Mouse (Mus musculus) MEL (cell line): Measurements from ENCODE around the gene Klhl36. TPM values are rescaled to one million over a fixed set of nuclear protein-coding genes. Genes with fewer than 3 reads are reported as not detected.

ENCODE experiments used
- DNase-seq: peaks from one replicate; pipeline ENCODE4 v3.0.0; 2011; ENCODE audit warnings: low read depth, low spot score
- H3K27ac ChIP-seq: 2 replicates; pipeline ENCODE4 v1.5.1; 2012; ENCODE audit warnings: low read depth, mild to moderate bottlenecking, control low read depth, low read length, moderate library complexity; ENCODE audit not compliant: control insufficient read depth
- H3K27me3 ChIP-seq, 2 experiments: fragments of 150-350 bp in 1 of 2; sonication (generic) in 1 of 2; 2 replicates each; pipeline ENCODE4 v1.6.1; 2012; ENCODE audit warnings: low read length in 2 of 2, mild to moderate bottlenecking in 2 of 2, improper control_type of control experiment in 1 of 2, moderate library complexity in 1 of 2; ENCODE audit not compliant: insufficient read depth in 2 of 2, control insufficient read depth in 1 of 2
- H3K36me3 ChIP-seq, 2 experiments: 2 replicates each; pipeline ENCODE4 v1.6.1; 2012 to 2014; ENCODE audit warnings: low read length in 2 of 2, improper control_type of control experiment in 1 of 2, inconsistent platforms in 1 of 2, mild to moderate bottlenecking in 1 of 2; ENCODE audit not compliant: insufficient read depth in 2 of 2, control insufficient read depth in 1 of 2
- H3K4me1 ChIP-seq, 2 experiments: fragments of 150-350 bp in 1 of 2; sonication (generic) in 1 of 2; 2 replicates each; pipeline ENCODE4 v1.6.1; 2012; ENCODE audit warnings: low read length in 2 of 2, improper control_type of control experiment in 1 of 2, mild to moderate bottlenecking in 1 of 2; ENCODE audit not compliant: insufficient read depth in 2 of 2, control insufficient read depth in 1 of 2
- H3K4me3 ChIP-seq, 2 experiments: fragments of 150-350 bp in 1 of 2; sonication (generic) in 1 of 2; 2 replicates each; pipeline ENCODE4 v1.5.1; 2012; ENCODE audit warnings: low read depth in 2 of 2, low read length in 2 of 2, mild to moderate bottlenecking in 2 of 2, moderate library complexity in 2 of 2, control low read depth in 1 of 2, improper control_type of control experiment in 1 of 2; ENCODE audit not compliant: control insufficient read depth in 1 of 2, insufficient read depth in 1 of 2
- H3K79me2 ChIP-seq: 2 replicates; pipeline ENCODE4 v1.6.1; 2012; ENCODE audit warnings: mild to moderate bottlenecking, low read length, moderate library complexity; ENCODE audit not compliant: control insufficient read depth, poor library complexity, insufficient read depth
- H3K9ac ChIP-seq: 2 replicates; pipeline ENCODE4 v1.6.1; 2012; ENCODE audit warnings: low read depth, mild to moderate bottlenecking, control low read depth, low read length, moderate library complexity; ENCODE audit not compliant: control insufficient read depth, poor library complexity, severe bottlenecking
- H3K9me3 ChIP-seq: fragments of 150-350 bp; sonication (generic); replicated peaks from 2 replicates; pipeline ENCODE4 v1.6.1; 2012; ENCODE audit warnings: mild to moderate bottlenecking, low read length, improper control_type of control experiment, moderate library complexity; ENCODE audit not compliant: insufficient read depth
- BHLHE40 ChIP-seq: IDR thresholded peaks from 2 replicates; pipeline ENCODE4 v1.6.1; 2012; ENCODE audit warnings: low read depth, mild to moderate bottlenecking, inconsistent platforms, low read length, improper control_type of control experiment, borderline replicate concordance
- CHD1 ChIP-seq: IDR thresholded peaks from 2 replicates; pipeline ENCODE4 v1.6.1; 2012; ENCODE audit warnings: low read depth, mild to moderate bottlenecking, inconsistent platforms, low read length, improper control_type of control experiment
- CHD2 ChIP-seq: IDR thresholded peaks from 2 replicates; pipeline ENCODE4 v1.6.1; 2011; ENCODE audit warnings: low read length, improper control_type of control experiment
- EP300 ChIP-seq, 2 experiments: IDR thresholded peaks; 2 replicates each; pipeline ENCODE4 v1.6.1; 2011; ENCODE audit warnings: improper control_type of control experiment in 2 of 2, low read length in 2 of 2, low read depth in 1 of 2, mild to moderate bottlenecking in 1 of 2
- ETS1 ChIP-seq: IDR thresholded peaks from 2 replicates; pipeline ENCODE4 v1.6.1; 2012; ENCODE audit warnings: low read depth, mild to moderate bottlenecking, inconsistent platforms, low read length, improper control_type of control experiment, moderate library complexity
- GABPA ChIP-seq: IDR thresholded peaks from 2 replicates; pipeline ENCODE4 v1.6.1; 2012; ENCODE audit warnings: low read depth, mild to moderate bottlenecking, inconsistent platforms, low read length, improper control_type of control experiment, moderate library complexity
- GATA1 ChIP-seq: IDR thresholded peaks from 2 replicates; pipeline ENCODE4 v1.6.1; 2011; ENCODE audit warnings: low read depth, low read length, improper control_type of control experiment
- JUND ChIP-seq: IDR thresholded peaks from 2 replicates; pipeline ENCODE4 v1.6.1; 2011; ENCODE audit warnings: low read depth, mild to moderate bottlenecking, improper control_type of control experiment, low read length
- KAT2A ChIP-seq: conservative IDR thresholded peaks from 2 replicates; pipeline ENCODE4 v1.6.1; 2012; ENCODE audit warnings: low read depth, low read length, improper control_type of control experiment, inconsistent platforms
- MAZ ChIP-seq: IDR thresholded peaks from 2 replicates; pipeline ENCODE4 v1.6.1; 2012; ENCODE audit warnings: low read depth, mild to moderate bottlenecking, inconsistent platforms, low read length, improper control_type of control experiment
- MXI1 ChIP-seq: IDR thresholded peaks from 2 replicates; pipeline ENCODE4 v1.6.1; 2011; ENCODE audit warnings: mild to moderate bottlenecking, low read depth, low read length, improper control_type of control experiment
- MYB ChIP-seq: IDR thresholded peaks from 2 replicates; pipeline ENCODE4 v1.6.1; 2011; ENCODE audit warnings: mild to moderate bottlenecking, low read depth, low read length, improper control_type of control experiment
- MYC ChIP-seq: IDR thresholded peaks from 2 replicates; pipeline ENCODE4 v1.6.1; 2011; ENCODE audit warnings: low read depth, mild to moderate bottlenecking, low read length, improper control_type of control experiment, moderate library complexity
- NELFE ChIP-seq: IDR thresholded peaks from 2 replicates; pipeline ENCODE4 v1.6.1; 2011; ENCODE audit warnings: low read depth, low read length, improper control_type of control experiment
- POLR2AphosphoS2 ChIP-seq: IDR thresholded peaks from 2 replicates; pipeline ENCODE4 v1.6.1; 2011; ENCODE audit warnings: low read length, improper control_type of control experiment
- RAD21 ChIP-seq: IDR thresholded peaks from 2 replicates; pipeline ENCODE4 v1.6.1; 2011; ENCODE audit warnings: mild to moderate bottlenecking, low read depth, low read length, improper control_type of control experiment
- RCOR1 ChIP-seq: IDR thresholded peaks from 2 replicates; pipeline ENCODE4 v1.6.1; 2012; ENCODE audit warnings: low read depth, mild to moderate bottlenecking, inconsistent platforms, low read length, improper control_type of control experiment
- SIN3A ChIP-seq: IDR thresholded peaks from 2 replicates; pipeline ENCODE4 v1.6.1; 2012; ENCODE audit warnings: low read length, improper control_type of control experiment, inconsistent platforms
- SMC3 ChIP-seq: IDR thresholded peaks from 2 replicates; pipeline ENCODE4 v1.6.1; 2011; ENCODE audit warnings: low read depth, low read length, improper control_type of control experiment
- TAL1 ChIP-seq: IDR thresholded peaks from 2 replicates; pipeline ENCODE4 v1.6.1; 2012; ENCODE audit warnings: mild to moderate bottlenecking, inconsistent platforms, low read length, moderate library complexity, mixed read lengths
- TCF12 ChIP-seq: IDR thresholded peaks from 2 replicates; pipeline ENCODE4 v1.6.1; 2014; ENCODE audit warnings: low read depth, mild to moderate bottlenecking, inconsistent platforms, low read length, improper control_type of control experiment, moderate library complexity
- UBTF ChIP-seq: IDR thresholded peaks from 2 replicates; pipeline ENCODE4 v1.6.1; 2012; ENCODE audit warnings: low read depth, mild to moderate bottlenecking, inconsistent platforms, low read length, improper control_type of control experiment, moderate library complexity, borderline replicate concordance; ENCODE audit not compliant: insufficient read depth
- USF1 ChIP-seq: IDR thresholded peaks from 2 replicates; pipeline ENCODE4 v1.6.1; 2014; ENCODE audit warnings: low read depth, mild to moderate bottlenecking, inconsistent platforms, low read length, improper control_type of control experiment, moderate library complexity
- ZC3H11A ChIP-seq: IDR thresholded peaks from 2 replicates; pipeline ENCODE4 v1.6.1; 2012; ENCODE audit warnings: low read depth, mild to moderate bottlenecking, inconsistent platforms, low read length, improper control_type of control experiment
- ZKSCAN1 ChIP-seq: IDR thresholded peaks from 2 replicates; pipeline ENCODE4 v1.6.1; 2012; ENCODE audit warnings: low read depth, mild to moderate bottlenecking, inconsistent platforms, low read length, improper control_type of control experiment, moderate library complexity
- ZNF384 ChIP-seq: IDR thresholded peaks from 2 replicates; pipeline ENCODE4 v1.6.1; 2012; ENCODE audit warnings: low read depth, mild to moderate bottlenecking, inconsistent platforms, low read length, improper control_type of control experiment
- polyA plus RNA-seq, 2 experiments: library from polyadenylated mRNA; stranded (reverse) in 1 of 2; unstranded in 1 of 2; fragments of >175 nt in 1 of 2; fragments of >200 nt in 1 of 2; gene quantifications; 2 replicates each; pipeline versions ENCODE4 v1.2.1 to v1.2.4; 2012; ENCODE audit warnings: low replicate concordance in 2 of 2, low read depth in 1 of 2; ENCODE audit not compliant: insufficient read length in 2 of 2, insufficient read depth in 1 of 2, missing spikeins in 1 of 2
- total RNA-seq: library from RNA; depleted of rRNA; stranded (reverse); fragments of 300-350 nt; gene quantifications from 2 replicates; pipeline ENCODE4 v1.2.3, GENCODE M21; 2012

The Klhl36 gene
- total and polyA plus RNA-seq, 3 experiments, result 4.6 to 6.6 TPM; not detected in 1

DNA sequence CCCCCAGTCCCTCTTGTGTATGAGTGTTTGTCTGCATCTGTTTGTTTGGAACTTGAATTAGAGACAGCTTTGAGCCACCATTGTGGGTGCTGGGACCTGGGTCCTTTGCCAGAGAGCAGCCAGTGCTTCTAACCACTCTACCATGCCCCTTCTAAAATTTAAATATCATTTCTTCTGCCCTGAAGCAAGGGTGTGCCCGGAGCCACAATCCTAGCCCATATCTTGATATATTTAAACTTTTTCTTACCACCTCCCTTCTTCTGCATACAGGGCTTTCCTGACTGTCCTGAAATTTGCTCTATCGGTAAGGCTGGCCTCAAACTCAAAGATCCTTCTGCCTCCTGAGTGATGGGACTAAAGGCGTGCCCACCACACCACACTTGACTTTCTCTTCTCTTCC is 55.3 kb downstream of the Klhl36 start:
- H3K27me3 ChIP-seq, result no peaks in the 10 kb centered on the region
- TF ChIP-seq GABPA, result no peak
- TF ChIP-seq EP300 (IDR thresholded peaks at IDR 0.05; ENCODE audit: low read depth in 1 of 2, low read length in 2 of 2), result no peak
- no peak for TF ChIP-seq SIN3A
- TF ChIP-seq GATA1, result no peak
- no peak for TF ChIP-seq MXI1
- no peak for TF ChIP-seq CHD2
- TF ChIP-seq NELFE, result no peak
- no peak for TF ChIP-seq MYB
- TF ChIP-seq MYC, result no peak
- TF ChIP-seq TCF12, result no peak
- no peak for TF ChIP-seq BHLHE40
- TF ChIP-seq USF1, result no peak
- no peak for TF ChIP-seq KAT2A
- TF ChIP-seq MAZ, result no peak
- no peak for TF ChIP-seq ZC3H11A
- no peak for TF ChIP-seq JUND
- TF ChIP-seq POLR2AphosphoS2, result no peak
- no peak for TF ChIP-seq SMC3
- TF ChIP-seq, all 39 proteins: peak for 0
- no peak for DNase-seq
- Histone ChIP-seq H3K9me3 (no peaks in the 10 kb centered on the region), H3K9ac (no peak overlapping the region), H3K4me1 (peaks cover 34 to 66% of the 10 kb centered on the region in 2 experiments), H3K27ac (peak overlapping the region; percentile 35; the same call in 1 of the 2 replicates), H3K36me3 (peaks cover 13 to 69% of the 10 kb centered on the region in 2 experiments), H3K79me2 (peaks cover 97% of the 10 kb centered on the region), H3K4me3 (no peak overlapping the region)

DNA sequence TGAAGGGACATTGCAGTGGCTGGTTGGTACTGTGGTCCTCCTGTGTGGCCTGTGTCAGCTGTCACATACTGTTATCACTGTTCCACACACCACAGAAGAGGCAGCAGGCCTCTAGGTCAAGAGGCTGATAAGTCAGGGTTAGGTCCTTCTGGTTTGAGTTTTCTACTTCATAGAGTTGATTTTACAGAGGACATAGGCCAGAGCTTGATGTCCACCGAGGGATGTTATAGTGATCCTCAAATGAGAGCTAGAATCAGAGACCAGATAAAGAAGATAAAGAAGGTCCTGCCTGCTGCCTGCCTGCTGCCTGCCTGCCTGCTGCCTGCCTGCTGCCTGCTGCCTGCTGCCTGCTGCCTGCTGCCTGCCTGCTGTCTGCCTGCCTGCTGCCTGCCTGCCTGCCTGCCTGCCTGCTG is 56.1 kb downstream of the Klhl36 start:
- H3K27me3 ChIP-seq, result no peaks in the 10 kb centered on the region
- DNase-seq, result peak; percentile 46
- H3K36me3 ChIP-seq, result peaks cover 13 to 61% of the 10 kb centered on the region in 2 experiments
- no peaks in the 10 kb centered on the region for H3K9me3 ChIP-seq
- H3K79me2 ChIP-seq, result peaks cover 95% of the 10 kb centered on the region
- H3K4me1 ChIP-seq, result peaks cover 29 to 58% of the 10 kb centered on the region in 2 experiments
- peak; percentile 48 to 62 for TF ChIP-seq EP300 (IDR thresholded peaks at IDR 0.05; ENCODE audit: low read depth in 1 of 2, low read length in 2 of 2)
- no peak for TF ChIP-seq RAD21
- no peak for TF ChIP-seq ZKSCAN1
- TF ChIP-seq TAL1, result peak; percentile 83
- TF ChIP-seq ZNF384, result no peak
- no peak for TF ChIP-seq CHD1
- no peak for TF ChIP-seq POLR2AphosphoS2
- TF ChIP-seq ETS1, result peak; percentile 60
- peak; percentile 75 for TF ChIP-seq GATA1
- peak; percentile 84 for TF ChIP-seq TCF12
- no peak for TF ChIP-seq NELFE
- 0 out of 2 replicates have a peak, but pooled peaks have one; percentile 5 for TF ChIP-seq MXI1
- peak; percentile 56; the same call in 1 of the 2 replicates for TF ChIP-seq SIN3A
- TF ChIP-seq RCOR1, result 0 out of 2 replicates have a peak, but pooled peaks have one; percentile 31
- no peak for TF ChIP-seq UBTF
- no peak overlapping the region for H3K9ac ChIP-seq
- H3K27ac ChIP-seq, result no peak overlapping the region
- no peak overlapping the region for H3K4me3 ChIP-seq
